Mouse (Mus musculus) CD8-positive naive resting alpha-beta T cell, adult 2 months (primary cell): Measurements from ENCODE around the gene Zfp995.
"Not testable (repeated sequence)": the region's sequence is repeated elsewhere in the genome, so short reads cannot be mapped to it uniquely, and the experiment has no call there.

ENCODE experiments used
- DNase-seq, 2 experiments: peaks; one replicate each; pipeline ENCODE4 v3.0.0; 2022; ENCODE audit warnings: low read depth in 2 of 2, low spot score in 2 of 2

The Zfp995 gene

GRCm38 (mm10) chr17:21909456-21910052 lies at the start of gene Zfp995:
Gene Zfp995, minus strand, starts transcription at chr17:21909926.
- peak; percentile 48 to 60 for DNase-seq

DNA sequence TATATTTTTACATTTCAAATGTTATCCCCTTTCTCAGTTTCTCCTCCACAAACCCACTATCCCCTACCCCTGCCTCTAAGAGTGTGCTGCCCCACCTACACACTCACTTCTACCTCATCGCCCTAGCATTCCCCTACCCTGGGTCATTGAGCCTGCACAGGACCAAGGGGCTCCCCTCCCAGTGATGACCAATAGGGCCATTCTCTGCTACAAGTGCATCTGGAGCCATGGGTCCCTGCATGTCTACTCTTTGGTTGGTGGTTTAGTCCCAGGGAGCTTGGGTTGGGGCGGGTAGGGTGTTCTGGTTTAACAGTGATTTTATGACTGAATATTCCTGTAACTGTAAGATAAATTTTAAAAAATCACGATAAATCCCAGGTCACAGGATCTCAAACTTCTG lies 687 bp downstream of the Zfp995 start:
- DNase-seq: no peak

GRCm38 (mm10) chr17:21871256-21871655 lies 38.5 kb downstream of the Zfp995 start:
- no peak for DNase-seq

- not testable (repeated sequence) for DNase-seq
These were observed 63.5 kb downstream of the Zfp995 start for GRCm38 (mm10) chr17:21846322-21846582.

DNA sequence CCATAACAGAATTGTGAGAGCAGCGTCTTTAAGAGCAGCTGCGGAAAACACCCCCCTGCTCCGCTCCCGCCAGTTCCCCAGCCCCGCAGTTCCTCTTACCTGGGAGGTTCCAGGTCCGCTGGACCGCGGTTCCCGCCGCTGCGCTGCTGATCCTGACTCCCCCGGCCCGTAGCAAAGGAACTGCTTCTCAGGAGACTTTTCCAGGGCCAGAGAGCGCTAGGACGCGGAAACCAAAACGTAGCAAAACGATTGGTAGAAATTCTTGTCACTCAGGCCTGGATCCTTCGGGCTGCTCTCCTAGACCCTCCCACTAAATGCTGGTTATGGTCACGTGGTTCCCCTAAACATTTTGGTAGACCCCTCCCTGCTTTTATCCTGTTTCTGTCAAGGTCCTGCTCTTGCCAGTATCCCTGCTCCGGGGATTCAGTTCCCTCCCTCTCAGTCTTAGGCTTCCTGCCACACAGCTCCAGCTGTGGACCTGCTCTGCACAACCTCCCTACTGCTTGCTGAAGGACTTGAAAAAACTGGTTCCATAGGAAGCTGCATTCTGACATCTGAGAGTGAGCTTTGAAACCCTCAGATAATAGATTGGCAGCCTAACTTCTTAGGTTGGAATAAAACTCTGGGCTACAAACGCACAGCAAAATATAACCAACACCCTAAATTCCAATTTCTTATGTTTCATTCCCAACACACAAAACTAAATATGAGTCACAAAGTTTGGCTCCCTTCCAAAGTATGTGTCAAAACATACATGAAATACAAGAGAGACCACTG lies 64.0 kb downstream of the Zfp995 start, which contains the start of gene Zfp820:
Gene Zfp820 (minus strand): TSS at position 228 of the 777 bp plus-strand sequence.
- no peak for DNase-seq

DNA sequence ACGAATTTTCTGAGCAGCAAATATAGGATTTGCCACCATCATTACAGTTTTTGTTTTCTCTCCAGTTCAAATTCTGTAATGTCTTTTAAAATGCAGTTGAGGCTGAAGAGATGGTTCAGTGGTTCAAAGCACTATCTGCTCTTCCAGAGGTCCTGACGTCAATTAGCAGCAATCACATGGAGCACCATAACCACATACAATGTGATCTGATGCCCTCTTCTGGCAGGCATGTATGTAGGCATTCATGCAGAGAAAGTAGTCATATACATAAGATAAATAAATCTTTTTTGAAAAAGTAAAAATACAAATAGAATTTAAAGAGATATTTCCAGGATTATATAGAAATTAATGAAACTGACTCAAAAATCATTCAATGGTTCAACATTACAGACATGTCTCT lies 71.2 kb downstream of the Zfp995 start:
- no peak for DNase-seq
